Mouse (Mus musculus) central nervous system, embryonic 18 days (tissue): ENCODE measurements around the gene Maneal. TPM values are rescaled to one million over a fixed set of nuclear protein-coding genes. Genes with fewer than 3 reads are reported as not detected.

Source experiments
- polyA plus RNA-seq: library from polyadenylated mRNA; depleted of rRNA; stranded (reverse); fragments of >200 nt; gene quantifications from 2 replicates; pipeline ENCODE4 v1.2.3, GENCODE M21; 2012; rRNA removed

The Maneal gene
- polyA plus RNA-seq = 54.8 and 55.1 TPM in 2 replicates

DNA sequence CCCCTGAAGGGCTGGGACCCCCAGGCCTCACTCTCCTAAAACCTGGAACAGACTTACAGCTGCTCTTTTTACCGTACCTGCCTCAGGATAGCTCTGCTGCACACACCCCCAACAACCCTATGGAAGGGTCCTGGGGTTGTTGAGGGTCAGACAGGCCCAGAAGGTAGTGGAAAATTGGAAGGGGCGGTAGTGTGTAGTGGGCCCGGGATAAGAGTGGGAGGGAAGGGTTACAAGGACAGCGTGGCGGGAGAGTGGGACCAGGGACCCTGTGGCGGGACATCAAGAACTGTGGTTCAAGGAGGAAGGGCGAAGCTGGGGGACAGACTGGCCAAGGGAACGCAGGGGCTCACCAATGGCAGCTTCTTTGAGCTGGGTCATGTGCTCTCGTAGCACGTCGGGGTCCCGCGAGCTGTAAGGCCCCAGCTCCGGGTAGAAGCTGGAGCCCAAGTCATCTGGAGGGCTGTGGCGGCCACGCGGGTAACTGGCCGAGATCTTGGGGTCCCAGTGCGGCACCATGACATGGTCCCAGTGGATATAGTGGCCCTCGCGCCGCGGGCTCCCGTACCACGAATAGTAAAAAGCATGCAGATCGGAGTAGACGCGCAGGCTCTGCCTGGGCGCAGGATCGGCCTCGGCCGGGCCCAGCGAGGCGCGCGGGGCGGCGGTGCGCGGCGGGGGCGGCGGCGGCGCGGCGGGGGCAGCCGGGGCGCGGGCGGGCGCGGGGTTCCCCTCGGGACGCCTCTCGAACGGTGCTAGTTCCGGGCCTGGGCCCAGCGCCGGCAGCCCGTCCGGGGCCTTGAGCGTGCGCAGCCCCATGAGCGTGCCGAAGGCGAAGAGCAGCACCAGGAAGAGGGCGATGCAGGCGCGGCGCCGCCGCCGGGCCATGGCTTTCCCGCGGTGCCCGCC is at the start of gene Maneal:
Maneal (minus strand) TSS at position 889 of the 906 bp plus-strand sequence.

GRCm38 (mm10) chr4:124880599-124880998 is 18.6 kb upstream of the Maneal start, which contains the start of gene Epha10:
TSS of gene Epha10 (plus strand) at chr4:124880899.

GRCm38 (mm10) chr4:124850933-124851658 is 10.9 kb downstream of the Maneal start, which contains the start of gene 1110065P20Rik:
TSS of gene 1110065P20Rik (minus strand) at chr4:124851196.

GRCm38 (mm10) chr4:124850261-124850913 is 11.6 kb downstream of the Maneal start, which contains the start of gene Yrdc:
TSS of gene Yrdc (plus strand) at chr4:124850679.

Other genes starting within 250 kb of the Maneal start
- 16.5 and 23.7 TPM in 2 replicates for gene Pou3f1, start 205.4 kb downstream of the Maneal start, polyA plus RNA-seq
- gene Utp11, start 168.6 kb downstream of the Maneal start, polyA plus RNA-seq = 27.2 and 28.5 TPM in 2 replicates
- 2.5 and 2.8 TPM in 2 replicates for gene Fhl3, start 161.5 kb downstream of the Maneal start, polyA plus RNA-seq
- gene Sf3a3, start 147.4 kb downstream of the Maneal start, polyA plus RNA-seq = 56.8 and 57.2 TPM in 2 replicates
- 43.5 and 44.2 TPM in 2 replicates for gene Inpp5b, start 120.3 kb downstream of the Maneal start, polyA plus RNA-seq
- gene Mtf1, start 60.1 kb downstream of the Maneal start, polyA plus RNA-seq = 10.0 TPM in 2 replicates
- 60.2 and 62.9 TPM in 2 replicates for gene Yrdc, start 11.5 kb downstream of the Maneal start, polyA plus RNA-seq
- gene 1110065P20Rik, start 11.0 kb downstream of the Maneal start, polyA plus RNA-seq = 91.0 and 99.3 TPM in 2 replicates
- 26.8 and 30.2 TPM in 2 replicates for gene Epha10, start 18.7 kb upstream of the Maneal start, polyA plus RNA-seq
- 21.3 and 23.1 TPM in 2 replicates for gene 9930104L06Rik, start 74.9 kb upstream of the Maneal start, polyA plus RNA-seq
- 12.1 and 12.6 TPM in 2 replicates for gene Cdca8, start 77.1 kb upstream of the Maneal start, polyA plus RNA-seq
- gene Rspo1, start 124.3 kb upstream of the Maneal start, polyA plus RNA-seq = 1.1 and 1.9 TPM in 2 replicates
- gene Gnl2, start 154.4 kb upstream of the Maneal start, polyA plus RNA-seq = 132 and 135 TPM in 2 replicates
- gene Dnali1, start 203.5 kb upstream of the Maneal start, polyA plus RNA-seq = 1.6 and 1.7 TPM in 2 replicates
- 17.1 and 18.1 TPM in 2 replicates for gene Snip1, start 204.5 kb upstream of the Maneal start, polyA plus RNA-seq
- gene Meaf6, start 223.0 kb upstream of the Maneal start, polyA plus RNA-seq = 140 and 146 TPM in 2 replicates